Mouse (Mus musculus) CH12.LX (cell line): Measurements from ENCODE around the gene Cabin1. TPM values are rescaled to one million over a fixed set of nuclear protein-coding genes. Genes with fewer than 3 reads are reported as not detected.

Experiments
- DNase-seq: peaks from one replicate; pipeline ENCODE4 v3.0.0-alpha.2; 2013; ENCODE audit errors: extremely low read depth
- H3K27ac ChIP-seq: 2 replicates; pipeline ENCODE4 v1.5.1; 2012; ENCODE audit warnings: low read depth, mild to moderate bottlenecking, control low read depth, moderate library complexity; ENCODE audit not compliant: insufficient read depth
- H3K27me3 ChIP-seq: replicated peaks from 2 replicates; pipeline ENCODE3; 2012; ENCODE audit warnings: inconsistent platforms
- H3K36me3 ChIP-seq, 2 experiments: replicated peaks in 1 of 2; 2 replicates each; pipeline versions ENCODE3 to v1.6.1; 2012; ENCODE audit warnings: inconsistent platforms in 1 of 2, low read length in 1 of 2, mild to moderate bottlenecking in 1 of 2, mixed read lengths in 1 of 2, moderate library complexity in 1 of 2; ENCODE audit not compliant: control insufficient read depth in 1 of 2, insufficient read depth in 1 of 2
- H3K4me1 ChIP-seq, 2 experiments: 2 replicates each; pipeline ENCODE4 v1.6.1; 2012; ENCODE audit warnings: inconsistent platforms in 1 of 2, moderate library complexity in 1 of 2; ENCODE audit not compliant: insufficient read depth in 2 of 2, control insufficient read depth in 1 of 2
- H3K4me2 ChIP-seq: 2 replicates; pipeline ENCODE4 v1.6.1; 2012; ENCODE audit warnings: low read depth, mild to moderate bottlenecking, control low read depth; ENCODE audit not compliant: poor library complexity, insufficient read depth, severe bottlenecking
- H3K4me3 ChIP-seq, 3 experiments: fragments of 150-350 bp in 1 of 3; sonication (generic) in 1 of 3; replicated peaks in 1 of 3; 2 replicates each; pipeline versions ENCODE3 to v1.5.1; 2011 to 2012; ENCODE audit warnings: low read depth in 2 of 3, low read length in 2 of 3, mild to moderate bottlenecking in 2 of 3, moderate library complexity in 2 of 3, control low read depth in 1 of 3, improper control_type of control experiment in 1 of 3, inconsistent platforms in 1 of 3, mixed read lengths in 1 of 3; ENCODE audit not compliant: poor library complexity in 1 of 3
- H3K79me2 ChIP-seq: replicated peaks from 2 replicates; pipeline ENCODE4 v1.6.1; 2012; ENCODE audit warnings: mild to moderate bottlenecking, moderate library complexity; ENCODE audit not compliant: control insufficient read depth, poor library complexity, insufficient read depth, severe bottlenecking; ENCODE audit errors: extremely low read depth
- H3K9ac ChIP-seq: 2 replicates; pipeline ENCODE4 v1.6.1; 2012; ENCODE audit warnings: low read depth, mild to moderate bottlenecking, control low read depth, moderate library complexity; ENCODE audit not compliant: insufficient read depth
- H3K9me3 ChIP-seq: replicated peaks from 2 replicates; pipeline ENCODE3; 2012; ENCODE audit warnings: low read length, inconsistent platforms, mixed read lengths
- BHLHE40 ChIP-seq: IDR thresholded peaks from 2 replicates; pipeline ENCODE4 v1.6.1; 2011; ENCODE audit warnings: mild to moderate bottlenecking, low read depth, low read length, improper control_type of control experiment
- CHD2 ChIP-seq: IDR thresholded peaks from 2 replicates; pipeline ENCODE4 v1.6.1; 2011; ENCODE audit warnings: low read length, improper control_type of control experiment
- E2F4 ChIP-seq: IDR thresholded peaks from 2 replicates; pipeline ENCODE4 v1.6.1; 2011; ENCODE audit warnings: low read depth, low read length, improper control_type of control experiment; ENCODE audit not compliant: insufficient replicate concordance
- EP300 ChIP-seq: IDR thresholded peaks from 2 replicates; pipeline ENCODE4 v1.6.1; 2011; ENCODE audit warnings: low read length, improper control_type of control experiment
- ETS1 ChIP-seq: conservative IDR thresholded peaks from 2 replicates; pipeline ENCODE4 v1.6.1; 2012; ENCODE audit warnings: low read depth, mild to moderate bottlenecking, inconsistent platforms, low read length, improper control_type of control experiment, moderate library complexity
- HCFC1 ChIP-seq: IDR thresholded peaks from 2 replicates; pipeline ENCODE4 v1.6.1; 2012; ENCODE audit warnings: low read depth, mild to moderate bottlenecking, inconsistent platforms, low read length, improper control_type of control experiment
- IRF4 ChIP-seq: IDR thresholded peaks from 2 replicates; pipeline ENCODE4 v1.6.1; 2014; ENCODE audit warnings: low read depth, mild to moderate bottlenecking, inconsistent platforms, low read length, improper control_type of control experiment
- MAX ChIP-seq: IDR thresholded peaks from 2 replicates; pipeline ENCODE4 v1.6.1; 2011; ENCODE audit warnings: low read length, improper control_type of control experiment
- MAZ ChIP-seq: IDR thresholded peaks from 2 replicates; pipeline ENCODE4 v1.6.1; 2012; ENCODE audit warnings: low read depth, mild to moderate bottlenecking, inconsistent platforms, low read length, improper control_type of control experiment, moderate library complexity
- MEF2A ChIP-seq: IDR thresholded peaks from 2 replicates; pipeline ENCODE4 v1.6.1; 2014; ENCODE audit warnings: low read depth, mild to moderate bottlenecking, inconsistent platforms, low read length, improper control_type of control experiment, borderline replicate concordance
- MXI1 ChIP-seq: IDR thresholded peaks from 2 replicates; pipeline ENCODE4 v1.6.1; 2011; ENCODE audit warnings: mild to moderate bottlenecking, low read depth, low read length, improper control_type of control experiment
- MYC ChIP-seq: IDR thresholded peaks from 2 replicates; pipeline ENCODE4 v1.6.1; 2011; ENCODE audit warnings: low read depth, mild to moderate bottlenecking, improper control_type of control experiment, low read length
- PAX5 ChIP-seq: IDR thresholded peaks from 2 replicates; pipeline ENCODE4 v1.6.1; 2012; ENCODE audit warnings: low read length, inconsistent platforms, mixed read lengths
- POLR2A ChIP-seq: IDR thresholded peaks from 2 replicates; pipeline ENCODE4 v1.6.1; 2011; ENCODE audit warnings: low read depth, mild to moderate bottlenecking, improper control_type of control experiment, low read length
- SIN3A ChIP-seq: IDR thresholded peaks from 2 replicates; pipeline ENCODE4 v1.6.1; 2012; ENCODE audit warnings: low read length, improper control_type of control experiment, inconsistent platforms
- SMC3 ChIP-seq: IDR thresholded peaks from 2 replicates; pipeline ENCODE4 v1.6.1; 2011; ENCODE audit warnings: low read depth, low read length, improper control_type of control experiment
- TBP ChIP-seq: conservative IDR thresholded peaks from 2 replicates; pipeline ENCODE4 v1.6.1; 2011; ENCODE audit warnings: low read depth, low read length, improper control_type of control experiment
- TCF12 ChIP-seq: IDR thresholded peaks from 2 replicates; pipeline ENCODE4 v1.6.1; 2014; ENCODE audit warnings: low read depth, mild to moderate bottlenecking, inconsistent platforms, low read length, improper control_type of control experiment
- UBTF ChIP-seq: IDR thresholded peaks from 2 replicates; pipeline ENCODE4 v1.6.1; 2012; ENCODE audit warnings: low read depth, mild to moderate bottlenecking, inconsistent platforms, low read length, improper control_type of control experiment, moderate library complexity
- ZMIZ1 ChIP-seq: IDR thresholded peaks from 2 replicates; pipeline ENCODE4 v1.6.1; 2012; ENCODE audit warnings: low read depth, mild to moderate bottlenecking, inconsistent platforms, low read length, improper control_type of control experiment
- dilution Hi-C: fragments of 300-500 bp; cut with MboI; formaldehyde crosslinking; loops from 2 replicates; pipeline ENCODE4 v1.14.3; 2020; ENCODE audit warnings: low sequenced_read_pairs; ENCODE audit not compliant: extremely low pct_unique_long_range_greater_than_20kb, extremely low pct_ligation_motif_present
- in situ Hi-C: fragments of 300-500 bp; cut with MboI; formaldehyde crosslinking; loops from 3 replicates; pipeline ENCODE4 v1.14.3; 2019; ENCODE audit warnings: low sequenced_read_pairs, low pct_ligation_motif_present, low pct_unique_long_range_greater_than_20kb, mixed read lengths
- polyA plus RNA-seq: library from polyadenylated mRNA; unstranded; fragments of >175 nt; gene quantifications from 2 replicates; pipeline ENCODE4 v1.2.1, GENCODE M21; 2012; ENCODE audit warnings: low read depth; ENCODE audit not compliant: insufficient read length
- total RNA-seq, 2 experiments: library from RNA; depleted of rRNA; stranded (reverse); fragments of 300-350 nt in 1 of 2; fragments of >200 nt in 1 of 2; gene quantifications; 2 replicates each; pipeline ENCODE4 v1.2.3; 2012 to 2014

Gene Cabin1
- total and polyA plus RNA-seq, 3 experiments = 12.0 to 46.0 (median 29.0) TPM

GRCm38 (mm10) chr10:75667911-75668270 lies 96.2 kb downstream of the Cabin1 start:
- H3K27me3 ChIP-seq = no peaks in the 10 kb centered on the region
- peaks cover 41 to 77% of the 10 kb centered on the region in 2 experiments for H3K36me3 ChIP-seq
- dilution Hi-C loops (no loop called here), in situ Hi-C loops (no loop called here)
- no peak for TF ChIP-seq HCFC1
- no peak for TF ChIP-seq PAX5
- no peak for TF ChIP-seq BHLHE40
- TF ChIP-seq POLR2A = no peak
- TF ChIP-seq MEF2A = no peak
- TF ChIP-seq UBTF = no peak
- peak overlapping the region; percentile 50 for H3K4me2 ChIP-seq
- peak overlapping the region; percentile 36 for H3K9ac ChIP-seq
- peaks cover 18 to 33% of the 10 kb centered on the region in 2 experiments for H3K4me1 ChIP-seq
- DNase-seq = no peak
- H3K79me2 ChIP-seq = no peaks in the 10 kb centered on the region; the same call in 1 of the 2 replicates
- H3K9me3 ChIP-seq = no peaks in the 10 kb centered on the region
- H3K4me3 ChIP-seq = peak overlapping the region; percentile 58 to 66 (median 61)
- peak overlapping the region; percentile 7; the same call in 1 of the 2 replicates for H3K27ac ChIP-seq

GRCm38 (mm10) chr10:75667115-75667910 lies 96.8 kb downstream of the Cabin1 start:
- Histone ChIP-seq H3K4me3 (peak overlapping the region; percentile 58 to 66 (median 61)), H3K27me3 (no peaks in the 10 kb centered on the region), H3K79me2 (no peaks in the 10 kb centered on the region; the same call in 1 of the 2 replicates), H3K9me3 (no peaks in the 10 kb centered on the region), H3K4me1 (peaks cover 18 to 33% of the 10 kb centered on the region in 2 experiments), H3K9ac (peak overlapping the region; percentile 36)
- dilution Hi-C loops (no loop called here), in situ Hi-C loops (no loop called here)
- peak; percentile 83 for DNase-seq
- TF ChIP-seq MXI1 (peak; percentile 42; the same call in 1 of the 2 replicates), E2F4 (no peak), PAX5 (no peak), SMC3 (no peak), TCF12 (peak; percentile 34; the same call in 1 of the 2 replicates), MYC (peak; percentile 34; the same call in 1 of the 2 replicates), CHD2 (peak; percentile 83; the same call in 1 of the 2 replicates), SIN3A (peak; percentile 74), MAZ (peak; percentile 41; the same call in 1 of the 2 replicates), IRF4 (peak; percentile 72), MAX (peak; percentile 28; the same call in 1 of the 2 replicates), EP300 (0 out of 2 replicates have a peak, but pooled peaks have one; percentile 10), MEF2A (peak; percentile 61; the same call in 1 of the 2 replicates), TBP (no peak), BHLHE40 (0 out of 2 replicates have a peak, but pooled peaks have one; percentile 23), ETS1 (peak; percentile 76), ZMIZ1 (0 out of 2 replicates have a peak, but pooled peaks have one; percentile 36)
- TF ChIP-seq, all 38 proteins: peak for 13
- Histone ChIP-seq H3K36me3 (peaks cover 43 to 77% of the 10 kb centered on the region in 2 experiments), H3K4me2 (peak overlapping the region; percentile 50), H3K27ac (peak overlapping the region; percentile 7)
